Comparison of ENCODE assay signal across 8 mouse cellular contexts in genomic region chr16:17529981-17530586, GRCm38 (mm10). TPM values are rescaled to one million over a fixed set of nuclear protein-coding genes. Genes with fewer than 3 reads are reported as not detected.
DNase-seq lines count a peak whose midpoint lies in the region; ATAC-seq and TF ChIP-seq lines count a peak whose summit lies in the region.

No protein-coding gene starts in this region.

- H3K9me3 ChIP-seq in ES-Bruce4 (replicated peaks; ENCODE audit: control insufficient read depth, insufficient read depth, low read length, poor library complexity, severe bottlenecking), result no peaks in the 10 kb centered on the region
- H3K9me3 ChIP-seq in heart, embryonic 15.5 days (replicated peaks), result no peaks in the 10 kb centered on the region

- H3K36me3 ChIP-seq in ES-Bruce4 (ENCODE audit: control insufficient read depth, insufficient read depth, low read length, poor library complexity, severe bottlenecking), result no peaks in the 10 kb centered on the region; the same call in 1 of the 2 replicates
- peaks cover 37% of the 10 kb centered on the region for H3K36me3 ChIP-seq in heart, embryonic 15.5 days

- DNase-seq in gastrocnemius, adult 2 months, result no peak
- DNase-seq in gastrocnemius, adult 8-10 months (ENCODE audit: low spot score in 2 of 2), result no peak
- DNase-seq in liver, result peak; percentile 25
- no peak for DNase-seq in adrenal gland, adult 8-10 months
- no peak for DNase-seq in frontal cortex, adult 2 months (ENCODE audit: extremely low spot score in 1 of 2, low spot score in 1 of 2)

- H3K4me2 ChIP-seq in heart, embryonic 15.5 days, result peak overlapping the region; percentile 73

- 11% methylated on average over 17 of the region's 17 CpGs for WGBS in heart, embryonic 15.5 days
- WGBS in olfactory bulb, adult 2 months, result 7% methylated on average over 17 of the region's 17 CpGs

- intact Hi-C loops in gastrocnemius, adult 2 months (cut with DNase I), result loop anchor here (2.0 to 5.0 kb wide), 3 partner anchors 21 to 123 kb away; partner anchors contain the start of genes Lztr1, Pi4ka and Snap29

- no peak for TF ChIP-seq CTCF in gastrocnemius, adult 2 months (IDR thresholded peaks at IDR 0.05)
- TF ChIP-seq CTCF in ES-Bruce4 (IDR thresholded peaks at IDR 0.05; ENCODE audit: low read depth, low read length), result no peak
- TF ChIP-seq CTCF in olfactory bulb, adult 2 months (IDR thresholded peaks at IDR 0.05; ENCODE audit: insufficient read depth, low read depth, low read length), result no peak

- peaks cover 3% of the 10 kb centered on the region for H3K4me1 ChIP-seq in ES-Bruce4 (ENCODE audit: control insufficient read depth, insufficient read depth, low read length)
- peaks cover 15% of the 10 kb centered on the region for H3K4me1 ChIP-seq in heart, embryonic 15.5 days (replicated peaks)
- H3K4me1 ChIP-seq in olfactory bulb, adult 2 months (ENCODE audit: control insufficient read depth, insufficient read depth, low read length), result peaks cover 10% of the 10 kb centered on the region; the same call in 1 of the 2 replicates

- H3K27ac ChIP-seq in gastrocnemius, adult 2 months, result peak overlapping the region; percentile 99
- no peak overlapping the region for H3K27ac ChIP-seq in ES-Bruce4 (ENCODE audit: insufficient read depth, low read length)
- peak overlapping the region; percentile 94 for H3K27ac ChIP-seq in heart, embryonic 15.5 days
- peak overlapping the region; percentile 45; the same call in 1 of the 2 replicates for H3K27ac ChIP-seq in olfactory bulb, adult 2 months (ENCODE audit: insufficient read depth, low read depth, low read length)

- TF ChIP-seq POLR2A in ES-Bruce4 (IDR thresholded peaks at IDR 0.05; ENCODE audit: insufficient read depth, low read length), result no peak
- no peak for TF ChIP-seq POLR2A in olfactory bulb, adult 2 months (IDR thresholded peaks at IDR 0.05; ENCODE audit: insufficient read depth, low read depth, low read length)

- H3K9ac ChIP-seq in ES-Bruce4 (ENCODE audit: low read depth, poor library complexity, severe bottlenecking), result peak overlapping the region; percentile 69
- peak overlapping the region; percentile 63 for H3K9ac ChIP-seq in heart, embryonic 15.5 days

- no peak for TF ChIP-seq EP300 in ES-Bruce4 (IDR thresholded peaks at IDR 0.05; ENCODE audit: insufficient read depth, low read depth, low read length)

- H3K27me3 ChIP-seq in ES-Bruce4 (ENCODE audit: control insufficient read depth, insufficient read depth, low read length, poor library complexity, severe bottlenecking), result no peaks in the 10 kb centered on the region
- no peaks in the 10 kb centered on the region for H3K27me3 ChIP-seq in heart, embryonic 15.5 days

- peak overlapping the region; percentile 94 for H3K4me3 ChIP-seq in gastrocnemius, adult 2 months
- H3K4me3 ChIP-seq in ES-Bruce4 (ENCODE audit: low read depth, low read length), result peak overlapping the region; percentile 95
- peak overlapping the region; percentile 71 for H3K4me3 ChIP-seq in heart, embryonic 15.5 days
- H3K4me3 ChIP-seq in olfactory bulb, adult 2 months (ENCODE audit: insufficient read depth, low read depth, low read length), result peak overlapping the region; percentile 77

- ATAC-seq in heart, embryonic 15.5 days (replicated peaks; ENCODE audit: insufficient number of reproducible peaks, insufficient read depth, low FRiP score, low read depth), result no peak; the same call in 1 of the 2 replicates

RNA-seq across cellular contexts. Expression of gene Thap7, which starts 0.9 kb away (rescaled TPM):
- total RNA-seq in gastrocnemius, adult 2 months (2021), result 10 to 100 TPM; 15.8 to 16.0 TPM
- 10 to 100 TPM; 13.7 to 16.0 (median 15.1) TPM for total RNA-seq in gastrocnemius, adult 8-10 months (2022)
- polyA plus RNA-seq in ES-Bruce4 (2011; ENCODE audit: insufficient read depth, insufficient read length, low read depth, missing spikeins), result 12.9 and 13.1 TPM in 2 replicates
- polyA plus RNA-seq in heart, embryonic 15.5 days (2015; fragmentation: Nextera tagmentation; extraction: Ambion mirVana), result 29.5 and 38.7 TPM in 2 replicates
- not detected in 2 replicates for polyA plus RNA-seq in olfactory bulb, adult 2 months (2012; ENCODE audit: insufficient read depth, insufficient read length, low replicate concordance, missing spikeins)
- 10 to 100 TPM; 40.6 to 51.2 (median 45.5) TPM for total RNA-seq in adrenal gland, adult 8-10 months (2022)
- polyA plus RNA-seq in frontal cortex, adult 2 months (2012; rRNA removed), result 73.0 and 74.7 TPM in 2 replicates

RNA-seq across cellular contexts. Expression of gene Lztr1, which starts 21.6 kb away (rescaled TPM):
- total RNA-seq in gastrocnemius, adult 2 months (2021), result 10 to 100 TPM; 25.2 to 25.9 TPM
- total RNA-seq in gastrocnemius, adult 8-10 months (2022), result 10 to 100 TPM; 20.3 to 26.1 (median 23.5) TPM
- 46.1 and 46.6 TPM in 2 replicates for polyA plus RNA-seq in ES-Bruce4 (2011; ENCODE audit: insufficient read depth, insufficient read length, low read depth, missing spikeins)
- 45.6 and 60.6 TPM in 2 replicates for polyA plus RNA-seq in heart, embryonic 15.5 days (2015; fragmentation: Nextera tagmentation; extraction: Ambion mirVana)
- not detected in 2 replicates for polyA plus RNA-seq in olfactory bulb, adult 2 months (2012; ENCODE audit: insufficient read depth, insufficient read length, low replicate concordance, missing spikeins)
- 100 to 1,000 TPM in 2 of 4 experiments, 10 to 100 TPM in 2; 64.4 to 118 (median 88.8) TPM for total RNA-seq in adrenal gland, adult 8-10 months (2022)
- 267 and 291 TPM in 2 replicates for polyA plus RNA-seq in frontal cortex, adult 2 months (2012; rRNA removed)

RNA-seq across cellular contexts. Expression of gene Lrrc74b, which starts 31.0 kb away (rescaled TPM):
- total RNA-seq in gastrocnemius, adult 2 months (2021), result 1 to 10 TPM; 1.6 to 1.8 TPM
- total RNA-seq in gastrocnemius, adult 8-10 months (2022), result 1 to 10 TPM in 3 of 4 experiments, under 1 TPM in 1; 0.85 to 1.9 (median 1.8) TPM
- 1.6 and 1.8 TPM in 2 replicates for polyA plus RNA-seq in ES-Bruce4 (2011; ENCODE audit: insufficient read depth, insufficient read length, low read depth, missing spikeins)
- 0.19 and 0.36 TPM in 2 replicates for polyA plus RNA-seq in heart, embryonic 15.5 days (2015; fragmentation: Nextera tagmentation; extraction: Ambion mirVana)
- polyA plus RNA-seq in olfactory bulb, adult 2 months (2012; ENCODE audit: insufficient read depth, insufficient read length, low replicate concordance, missing spikeins), result not detected in 2 replicates
- under 1 TPM in 3 of 4 experiments, not detected in 1; 0.12 to 0.46 (median 0.34) TPM for total RNA-seq in adrenal gland, adult 8-10 months (2022)
- polyA plus RNA-seq in frontal cortex, adult 2 months (2012; rRNA removed), result 0.69 and 0.88 TPM in 2 replicates

RNA-seq across cellular contexts. Expression of gene P2rx6, which starts 31.6 kb away (rescaled TPM):
- 10 to 100 TPM in 1 of 2 experiments, 1 to 10 TPM in 1; 9.9 to 11.7 TPM for total RNA-seq in gastrocnemius, adult 2 months (2021)
- 10 to 100 TPM in 3 of 4 experiments, 1 to 10 TPM in 1; 9.0 to 12.5 (median 11.3) TPM for total RNA-seq in gastrocnemius, adult 8-10 months (2022)
- 0.25 TPM in 1 of 2 replicates, not detected in the other for polyA plus RNA-seq in ES-Bruce4 (2011; ENCODE audit: insufficient read depth, insufficient read length, low read depth, missing spikeins)
- 0.60 and 0.80 TPM in 2 replicates for polyA plus RNA-seq in heart, embryonic 15.5 days (2015; fragmentation: Nextera tagmentation; extraction: Ambion mirVana)
- not detected in 2 replicates for polyA plus RNA-seq in olfactory bulb, adult 2 months (2012; ENCODE audit: insufficient read depth, insufficient read length, low replicate concordance, missing spikeins)
- 1 to 10 TPM in 2 of 4 experiments, under 1 TPM in 2; 0.55 to 2.9 (median 1.6) TPM for total RNA-seq in adrenal gland, adult 8-10 months (2022)
- polyA plus RNA-seq in frontal cortex, adult 2 months (2012; rRNA removed), result 2.6 TPM in 2 replicates

RNA-seq across cellular contexts. Expression of gene Aifm3, which starts 40.7 kb away (rescaled TPM):
- total RNA-seq in gastrocnemius, adult 2 months (2021), result under 1 TPM in 1 of 2 experiments, not detected in 1; 0.08 TPM
- total RNA-seq in gastrocnemius, adult 8-10 months (2022), result under 1 TPM; 0.12 to 0.70 (median 0.28) TPM
- polyA plus RNA-seq in ES-Bruce4 (2011; ENCODE audit: insufficient read depth, insufficient read length, low read depth, missing spikeins), result 6.4 and 7.5 TPM in 2 replicates
- polyA plus RNA-seq in heart, embryonic 15.5 days (2015; fragmentation: Nextera tagmentation; extraction: Ambion mirVana), result 0.91 and 1.6 TPM in 2 replicates
- not detected in 2 replicates for polyA plus RNA-seq in olfactory bulb, adult 2 months (2012; ENCODE audit: insufficient read depth, insufficient read length, low replicate concordance, missing spikeins)
- total RNA-seq in adrenal gland, adult 8-10 months (2022), result 10 to 100 TPM in 3 of 4 experiments, 1 to 10 TPM in 1; 7.9 to 47.0 (median 29.0) TPM
- polyA plus RNA-seq in frontal cortex, adult 2 months (2012; rRNA removed), result 144 and 169 TPM in 2 replicates
